Mouse (Mus musculus) spleen, postnatal 10 days (tissue): ENCODE results near the gene Tox3.

ENCODE experiments used
- DNase-seq, 2 experiments: peaks; one replicate each; pipeline ENCODE4 v3.0.0; 2021 to 2022; ENCODE audit warnings: low spot score in 2 of 2

Tox3 gene

GRCm38 (mm10) chr8:90330377-90331285, 17.5 kb downstream of the Tox3 start:
- no peak for DNase-seq

DNA sequence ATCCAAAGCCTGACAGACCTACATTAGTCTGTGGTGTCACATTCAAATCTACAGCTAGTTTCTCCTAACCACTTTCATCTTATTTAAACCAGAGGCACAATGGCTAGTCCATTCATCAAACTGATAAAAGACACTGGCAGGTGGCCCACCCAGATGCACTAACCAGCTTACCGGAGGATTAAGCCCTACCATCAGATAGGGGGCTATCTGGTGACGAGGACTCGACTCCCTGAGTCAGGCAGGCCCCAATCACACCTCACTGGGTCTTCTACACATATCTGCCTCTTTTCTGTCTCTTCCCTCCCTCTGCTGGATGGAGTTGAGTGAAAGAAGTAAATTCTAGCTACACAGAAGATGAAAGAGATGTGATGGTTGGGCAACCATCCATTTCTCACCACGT, 24.3 kb downstream of the Tox3 start:
- DNase-seq = no peak

GRCm38 (mm10) chr8:90322701-90323439, 25.3 kb downstream of the Tox3 start:
- no peak for DNase-seq

- DNase-seq = no peak
Measured at GRCm38 (mm10) chr8:90321255-90321654, 26.9 kb downstream of the Tox3 start.

- DNase-seq = no peak
Measured at GRCm38 (mm10) chr8:90314312-90314711, 33.8 kb downstream of the Tox3 start.

- DNase-seq = no peak
Measured at GRCm38 (mm10) chr8:90302951-90303350, 45.2 kb downstream of the Tox3 start.

DNA sequence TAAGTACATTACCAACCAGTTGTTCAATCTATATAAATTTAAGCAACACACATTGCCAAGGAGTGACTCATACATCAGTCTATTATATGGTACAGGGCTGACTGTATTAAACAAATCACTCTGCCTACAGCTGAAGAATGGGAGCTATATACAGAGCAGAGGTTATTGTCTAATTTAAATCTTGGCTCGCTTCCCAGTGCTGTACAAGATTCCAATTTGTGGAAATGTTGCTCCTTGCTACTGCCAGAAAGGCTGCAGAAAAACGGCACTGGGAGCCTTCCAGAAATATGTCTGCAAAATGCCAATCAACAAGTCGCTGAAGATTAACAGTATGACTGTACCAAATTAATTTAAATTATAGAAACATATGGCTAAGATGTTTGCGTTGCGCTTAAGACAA, 45.9 kb downstream of the Tox3 start:
- DNase-seq = no peak

GRCm38 (mm10) chr8:90301543-90301942, 46.6 kb downstream of the Tox3 start:
- DNase-seq = no peak

GRCm38 (mm10) chr8:90300973-90301372, 47.2 kb downstream of the Tox3 start:
- no peak for DNase-seq

- DNase-seq = no peak
Measured at GRCm38 (mm10) chr8:90294061-90294460, 54.1 kb downstream of the Tox3 start.

DNA sequence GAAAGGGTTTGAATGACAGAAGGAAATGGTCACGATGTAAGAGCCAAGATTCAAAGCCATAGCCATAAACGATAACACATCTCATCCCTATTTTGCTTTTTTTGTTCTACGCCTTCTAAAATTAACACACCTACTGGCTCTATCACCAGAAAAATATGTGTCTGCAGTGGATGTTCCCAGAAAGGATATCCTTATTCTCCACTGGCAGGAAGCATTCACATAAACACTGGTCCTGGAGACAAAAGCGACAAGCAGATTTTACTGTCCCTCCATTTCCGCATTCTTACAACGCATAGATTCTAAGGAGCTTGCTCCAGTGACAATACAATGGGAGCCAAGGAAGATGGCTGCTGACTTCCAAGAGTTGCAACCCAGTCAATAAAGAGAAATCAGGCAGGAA, 57.3 kb downstream of the Tox3 start:
- no peak for DNase-seq

- no peak for DNase-seq
Measured at GRCm38 (mm10) chr8:90276722-90277121, 71.4 kb downstream of the Tox3 start.

DNA sequence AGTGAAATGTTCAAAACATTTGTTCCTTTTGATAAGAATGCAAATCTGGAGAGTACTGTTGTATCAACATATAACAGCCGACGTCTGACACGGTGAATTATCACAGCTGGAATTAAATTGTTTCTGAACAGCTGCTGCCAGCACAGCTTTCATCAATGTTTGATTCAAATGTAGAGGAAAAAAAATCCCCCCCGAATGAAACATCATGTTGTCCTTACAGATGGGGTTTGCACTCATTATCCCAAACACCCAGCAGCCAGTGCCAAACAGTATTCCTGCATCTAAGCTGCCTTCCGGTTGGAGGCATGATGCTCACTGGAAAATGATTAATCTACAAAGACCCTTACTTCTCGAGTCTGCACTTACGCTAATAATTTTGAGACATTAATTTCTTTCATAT, 75.0 kb downstream of the Tox3 start:
- no peak for DNase-seq

DNA sequence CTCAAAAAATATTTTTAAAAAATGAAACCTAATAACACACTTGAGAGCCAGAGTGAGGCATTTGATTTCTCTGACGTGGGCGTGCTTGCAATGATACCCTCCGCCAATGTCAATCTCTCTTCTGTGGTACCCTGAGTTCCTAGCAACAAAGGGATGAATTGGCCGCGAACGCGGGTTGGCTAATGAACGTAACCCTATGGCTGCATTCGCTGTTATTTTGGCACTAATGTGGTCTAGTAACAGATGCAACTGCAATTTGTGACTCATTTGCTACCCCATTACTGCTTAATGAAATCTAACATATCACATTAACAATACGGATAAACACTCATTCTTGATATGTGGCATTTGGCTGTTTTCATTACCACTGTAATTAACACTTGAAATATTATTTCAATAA, 76.2 kb downstream of the Tox3 start:
- no peak for DNase-seq

GRCm38 (mm10) chr8:90267698-90268256, 80.4 kb downstream of the Tox3 start:
- no peak for DNase-seq

GRCm38 (mm10) chr8:90266986-90267385, 81.2 kb downstream of the Tox3 start:
- DNase-seq = no peak

DNA sequence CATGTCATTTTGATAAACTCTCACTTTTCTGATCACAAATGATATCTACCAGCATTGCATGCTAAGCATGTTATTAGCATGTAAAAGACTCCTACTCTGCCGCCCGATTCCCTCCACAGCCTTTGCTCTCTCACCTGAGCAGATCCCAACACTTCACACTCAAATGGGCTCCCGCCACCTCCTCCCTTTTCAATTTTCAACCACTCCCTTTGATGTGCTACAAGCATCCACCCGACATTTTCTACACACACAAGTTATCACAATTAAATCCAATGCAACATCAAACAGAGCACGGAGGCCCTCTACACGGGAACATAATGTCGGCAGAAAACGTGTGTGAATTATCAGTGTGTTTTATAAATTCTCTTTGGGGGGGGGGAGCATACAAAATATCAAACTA, 81.9 kb downstream of the Tox3 start:
- no peak for DNase-seq

DNA sequence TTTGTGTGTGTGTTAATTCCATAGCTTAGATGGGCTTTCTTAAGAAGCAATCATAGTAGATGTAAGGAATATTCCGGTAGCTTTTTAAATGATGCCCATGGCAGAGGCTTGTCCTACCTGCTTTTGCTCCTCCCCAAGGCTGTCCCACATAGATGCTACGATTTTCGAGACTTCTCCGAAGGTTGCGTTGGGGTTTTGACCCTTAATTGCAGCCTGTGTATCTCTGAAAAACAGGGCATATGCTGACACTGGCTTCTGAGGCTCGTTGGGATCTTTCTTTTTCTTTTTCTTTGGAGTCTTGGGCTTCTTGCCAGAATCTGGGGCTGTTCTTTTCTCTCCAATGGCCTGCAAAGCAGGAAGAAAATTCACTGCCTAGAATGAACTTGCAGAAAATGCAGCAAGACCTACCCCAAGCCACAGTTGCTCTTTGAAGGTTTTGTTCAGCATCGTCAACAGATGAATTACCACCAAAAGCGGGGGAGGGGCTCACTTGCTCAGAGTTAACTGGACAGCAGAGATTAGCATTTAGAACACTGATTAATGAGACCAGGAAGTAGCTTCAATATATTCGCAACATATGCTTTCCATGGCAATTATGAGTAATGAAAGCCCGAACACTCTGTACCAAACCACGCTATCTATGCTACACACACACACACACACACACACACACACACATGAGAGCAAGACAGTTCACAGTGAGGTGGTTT, 93.8 kb downstream of the Tox3 start:
- no peak for DNase-seq

- DNase-seq = no peak
Measured at GRCm38 (mm10) chr8:90246357-90246756, 101.8 kb downstream of the Tox3 start.

- DNase-seq = no peak
Measured at GRCm38 (mm10) chr8:90245828-90246227, 102.3 kb downstream of the Tox3 start.

- DNase-seq = no peak
Measured at GRCm38 (mm10) chr8:90245187-90245586, 103.0 kb downstream of the Tox3 start.
